Mouse (Mus musculus): ENCODE results near the gene Cntnap2.

Cntnap2 gene

GRCm38 (mm10) chr6:45327952-45328485 lies 268.9 kb downstream of the Cntnap2 start:
- no peak for DNase-seq (ENCODE audit: low spot score)

- no peak for DNase-seq (ENCODE audit: low spot score)
Observed at GRCm38 (mm10) chr6:45345396-45345795, 286.2 kb downstream of the Cntnap2 start.

- DNase-seq (ENCODE audit: low spot score): no peak
Observed at GRCm38 (mm10) chr6:45345953-45346352, 286.8 kb downstream of the Cntnap2 start.

DNA sequence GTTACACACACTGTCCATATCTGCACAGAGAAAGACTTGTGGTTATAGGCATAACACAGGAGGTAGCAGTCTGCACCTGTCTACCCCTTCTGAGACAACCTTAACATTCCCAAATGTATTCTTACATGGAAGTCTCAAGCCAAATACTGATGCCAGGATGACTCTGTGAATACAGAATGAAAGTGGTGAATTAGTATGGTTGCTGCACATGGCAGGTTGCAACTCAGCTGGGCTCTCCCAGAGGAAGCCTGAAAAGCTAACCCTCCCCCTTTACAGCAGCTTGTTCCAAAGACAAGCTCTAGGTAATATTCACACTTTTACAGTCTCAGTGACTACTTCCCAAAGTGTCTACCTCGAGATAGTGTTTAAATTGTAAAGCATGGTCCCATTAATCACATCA lies 307.3 kb downstream of the Cntnap2 start:
- DNase-seq (ENCODE audit: low spot score): no peak

- DNase-seq (ENCODE audit: low spot score): no peak
Observed at GRCm38 (mm10) chr6:45381126-45381525, 322.0 kb downstream of the Cntnap2 start.

DNA sequence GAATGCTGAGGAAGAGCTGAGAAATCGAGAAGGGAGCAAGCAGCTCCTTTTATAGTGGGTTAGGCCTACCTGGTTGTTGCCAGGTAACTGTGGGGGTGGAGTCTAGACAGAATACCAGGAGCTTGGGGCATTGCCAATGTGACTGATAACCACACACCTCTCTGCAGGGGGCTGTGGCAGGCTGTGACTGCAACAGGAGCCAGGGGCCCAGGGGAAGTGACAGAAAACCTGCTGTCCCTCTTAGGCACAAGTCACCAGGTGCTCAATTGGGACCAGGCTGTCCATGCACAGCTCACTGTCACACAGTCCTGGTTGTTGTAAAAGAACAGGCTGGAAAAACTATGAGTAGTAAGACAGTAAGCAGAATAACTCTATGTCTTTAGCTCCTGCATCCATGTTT lies 329.9 kb downstream of the Cntnap2 start:
- DNase-seq (ENCODE audit: low spot score): no peak

GRCm38 (mm10) chr6:45413629-45414028 lies 354.5 kb downstream of the Cntnap2 start:
- DNase-seq (ENCODE audit: low spot score): no peak

DNA sequence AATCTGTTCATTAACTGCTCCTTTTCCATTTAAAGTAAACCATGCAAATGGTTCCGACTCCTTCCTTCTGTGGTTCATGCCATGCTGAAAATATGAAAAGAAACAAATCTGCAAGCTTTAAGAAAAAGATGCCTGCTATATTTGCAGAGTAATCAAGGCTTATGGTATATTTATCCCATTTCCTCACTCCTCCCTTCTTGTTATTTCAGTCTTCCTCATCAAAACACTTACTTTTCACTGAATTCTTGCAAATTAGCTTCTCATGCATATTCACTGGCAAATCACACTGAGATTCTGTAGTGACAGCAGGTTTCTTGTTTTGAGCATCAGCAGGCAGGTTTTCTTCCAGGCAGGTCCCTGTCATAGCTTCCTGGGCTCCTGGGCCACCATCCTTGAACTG lies 396.3 kb downstream of the Cntnap2 start:
- no peak for DNase-seq (ENCODE audit: low spot score)

DNA sequence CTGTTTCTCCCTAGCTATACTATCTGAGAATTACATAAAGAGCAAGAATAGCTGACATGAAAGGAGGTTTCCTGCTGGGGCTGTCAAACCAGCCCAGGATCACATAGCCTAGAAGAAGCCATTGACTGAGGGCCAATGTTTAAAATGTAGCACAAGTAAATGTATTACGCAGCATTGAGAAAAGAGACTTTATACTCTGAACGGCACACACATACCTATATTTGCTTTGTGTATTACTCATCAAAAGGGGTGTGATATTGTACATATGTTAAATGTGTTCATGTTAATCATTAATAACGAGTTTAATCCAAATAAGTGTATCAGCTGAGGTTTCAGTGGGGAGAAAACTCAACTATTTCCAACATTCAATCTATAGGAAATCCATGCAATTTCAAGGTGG lies 459.1 kb downstream of the Cntnap2 start:
- DNase-seq (ENCODE audit: low spot score): no peak

DNA sequence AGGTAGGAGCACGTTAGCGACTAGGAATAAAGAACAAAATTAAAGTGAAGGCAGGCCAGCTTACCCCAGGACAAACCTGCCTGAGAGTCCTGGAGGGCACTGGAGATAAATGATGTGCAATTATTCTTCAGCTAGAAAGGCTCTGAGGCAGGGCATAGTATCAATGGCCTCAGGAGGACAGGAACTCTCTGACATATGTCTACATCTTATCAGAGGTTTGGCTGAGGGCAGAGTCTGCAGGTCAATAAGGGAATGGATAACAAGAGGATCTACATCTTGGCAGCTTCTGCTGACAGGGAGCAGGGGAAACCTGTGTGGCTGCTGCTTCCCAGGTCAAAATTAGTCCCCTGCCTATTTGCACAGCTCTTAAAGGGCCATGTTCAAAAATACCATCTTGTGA lies 477.8 kb downstream of the Cntnap2 start:
- DNase-seq (ENCODE audit: low spot score): no peak

DNA sequence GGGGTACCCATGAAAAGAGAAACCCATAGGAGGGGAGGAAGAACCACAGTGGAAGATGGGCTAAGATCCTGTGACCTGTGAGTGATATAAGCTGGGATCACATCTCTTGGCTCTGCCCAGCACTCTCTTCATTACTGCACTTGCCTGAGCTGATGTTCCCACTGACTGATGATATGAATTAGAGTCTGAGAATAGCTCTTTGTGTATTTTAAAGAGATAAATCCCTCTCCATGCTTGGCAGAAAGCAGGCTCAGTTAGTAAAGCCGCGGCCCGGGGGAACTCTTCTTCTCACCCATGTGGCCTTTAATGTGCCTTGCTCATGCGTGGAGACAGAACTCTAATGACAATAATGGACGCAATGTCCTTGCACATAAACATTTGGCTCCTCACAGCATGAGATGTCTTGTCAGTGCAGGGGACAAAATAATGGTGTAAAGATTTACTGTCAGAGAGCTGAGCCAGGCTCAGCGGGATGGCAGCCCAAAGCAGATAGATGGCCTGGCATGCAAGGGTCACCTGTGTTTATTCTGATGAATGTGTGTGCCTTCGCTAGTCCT lies 485.2 kb downstream of the Cntnap2 start:
- no peak for DNase-seq (ENCODE audit: low spot score)

DNA sequence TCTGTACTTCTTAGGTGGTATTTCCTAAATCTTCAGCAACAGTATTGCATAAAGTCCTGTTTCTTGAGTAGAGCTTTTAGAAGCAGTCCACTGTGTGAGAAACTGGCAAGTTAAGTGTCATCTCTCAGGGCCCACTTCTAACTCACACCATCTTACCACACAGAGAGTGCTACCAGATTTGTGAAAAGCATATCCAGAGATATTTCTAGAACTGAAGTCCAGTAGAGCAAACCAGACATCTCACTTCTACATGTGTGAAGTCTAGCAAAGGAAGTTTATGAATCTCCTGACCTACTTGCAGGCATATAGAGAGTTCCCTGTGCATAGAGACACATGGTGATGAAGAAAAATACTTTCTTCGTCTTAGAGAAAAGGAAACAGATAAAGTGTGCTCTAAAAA lies 500.6 kb downstream of the Cntnap2 start:
- DNase-seq (ENCODE audit: low spot score): no peak

DNA sequence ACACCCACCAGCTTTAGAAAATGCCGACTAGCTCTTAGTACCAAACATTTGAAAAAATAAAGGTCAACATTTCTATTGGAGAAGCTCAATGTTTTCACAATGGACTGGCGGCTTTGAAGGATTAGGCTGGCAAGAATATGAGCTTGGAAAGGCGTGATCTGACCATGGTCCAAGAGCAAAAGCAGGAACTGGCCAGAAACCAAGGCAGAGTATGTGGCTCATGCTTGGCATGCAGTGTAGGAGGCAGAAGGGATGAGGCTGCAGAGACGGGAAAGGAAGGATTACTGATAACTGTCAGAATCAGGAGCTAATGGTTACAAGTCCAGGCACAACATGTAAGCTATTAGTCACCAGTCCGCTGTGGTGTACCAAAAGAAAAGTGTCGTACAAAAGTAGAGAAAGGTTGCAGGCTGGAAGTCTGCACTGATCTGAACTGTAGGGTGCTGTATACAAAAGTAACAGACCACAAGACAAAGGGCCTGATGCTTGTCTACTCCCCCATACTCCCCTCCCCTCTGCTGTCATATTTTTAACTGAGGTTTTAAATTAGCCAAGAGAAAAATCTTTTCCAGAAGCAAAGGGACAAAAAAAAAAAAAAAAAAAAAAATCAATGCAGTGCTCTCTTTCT lies 525.4 kb downstream of the Cntnap2 start:
- no peak for DNase-seq (ENCODE audit: low spot score)

DNA sequence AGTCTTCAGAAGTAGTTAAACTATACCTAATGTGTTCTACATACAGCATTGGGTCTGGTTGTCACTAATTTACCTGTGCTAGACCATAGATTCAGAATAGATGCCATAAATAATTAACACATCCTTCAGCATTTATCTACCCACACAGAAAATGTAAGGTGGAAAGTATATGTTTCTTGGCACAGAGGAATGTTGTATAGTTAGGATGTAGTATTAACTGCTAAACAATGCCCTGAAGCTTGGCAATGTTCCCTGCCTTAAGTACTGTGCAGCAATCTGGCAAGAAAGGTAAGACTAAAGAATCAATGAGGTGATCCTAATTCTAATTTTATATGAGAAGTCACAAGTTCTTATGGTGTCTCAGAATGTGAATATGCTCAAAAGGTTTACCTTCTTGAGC lies 529.9 kb downstream of the Cntnap2 start:
- DNase-seq (ENCODE audit: low spot score): no peak

GRCm38 (mm10) chr6:45647017-45647416 lies 587.9 kb downstream of the Cntnap2 start:
- DNase-seq (ENCODE audit: low spot score): no peak

DNA sequence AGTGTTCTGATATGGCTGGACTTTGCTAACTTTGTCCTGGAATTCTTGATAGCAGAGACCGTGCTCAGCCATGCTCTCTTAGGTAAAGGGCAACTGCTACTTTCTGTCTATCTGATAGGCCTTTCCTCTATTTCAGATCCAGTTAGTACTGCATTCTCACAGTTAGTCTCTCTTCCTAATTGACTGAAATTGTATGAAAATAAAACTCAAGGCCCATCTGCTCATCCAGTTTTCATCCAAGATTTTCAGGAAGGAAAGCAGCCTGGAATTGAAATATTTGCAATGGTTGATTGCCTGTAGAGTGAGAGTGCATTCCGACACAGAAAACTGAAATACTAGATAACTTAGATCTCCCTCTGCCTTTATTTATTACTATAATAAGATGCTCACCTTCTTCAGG lies 589.3 kb downstream of the Cntnap2 start:
- no peak for DNase-seq (ENCODE audit: low spot score)

- no peak for DNase-seq (ENCODE audit: low spot score)
Observed at GRCm38 (mm10) chr6:45700287-45700686, 641.1 kb downstream of the Cntnap2 start.

- no peak for DNase-seq (ENCODE audit: low spot score)
Observed at GRCm38 (mm10) chr6:45791612-45792011, 732.5 kb downstream of the Cntnap2 start.

GRCm38 (mm10) chr6:45841626-45842341 lies 782.6 kb downstream of the Cntnap2 start:
- DNase-seq (ENCODE audit: low spot score): no peak

GRCm38 (mm10) chr6:45843736-45844135 lies 784.6 kb downstream of the Cntnap2 start:
- DNase-seq (ENCODE audit: low spot score): no peak

GRCm38 (mm10) chr6:45871409-45871992 lies 812.3 kb downstream of the Cntnap2 start:
- DNase-seq (ENCODE audit: low spot score): no peak

- DNase-seq (ENCODE audit: low spot score): no peak
Observed at GRCm38 (mm10) chr6:45885486-45885885, 826.3 kb downstream of the Cntnap2 start.

GRCm38 (mm10) chr6:45887901-45888300 lies 828.7 kb downstream of the Cntnap2 start:
- no peak for DNase-seq (ENCODE audit: low spot score)

Measured in MN1 (cell line).